8 mouse cellular contexts compared by ENCODE assay signal in genomic region chr1:55192824-55193223, GRCm38 (mm10). TPM values are rescaled to one million over a fixed set of nuclear protein-coding genes. Genes with fewer than 3 reads are reported as not detected.
DNase-seq lines count a peak whose midpoint lies in the region; ATAC-seq lines count a peak whose summit lies in the region.

No protein-coding gene starts in this region.

- H3K4me3 ChIP-seq in heart, embryonic 15.5 days = no peak overlapping the region
- no peak overlapping the region for H3K4me3 ChIP-seq in lung, embryonic 16.5 days (ENCODE audit: low read length)

- no peak for ATAC-seq in heart, embryonic 15.5 days (replicated peaks; ENCODE audit: insufficient number of reproducible peaks, insufficient read depth, low FRiP score, low read depth)
- ATAC-seq in lung, embryonic 16.5 days (ENCODE audit: low read depth) = no peak; the same call in 1 of the 2 replicates

- H3K27ac ChIP-seq in heart, embryonic 15.5 days = peak overlapping the region; percentile 71
- H3K27ac ChIP-seq in lung, embryonic 16.5 days (ENCODE audit: low read length) = peak overlapping the region; percentile 90

- 42% methylated on average over 3 of the region's 3 CpGs for WGBS in heart, embryonic 15.5 days
- WGBS in lung, embryonic 16.5 days = 42% methylated on average over 3 of the region's 3 CpGs

- H3K27me3 ChIP-seq in heart, embryonic 15.5 days = no peaks in the 10 kb centered on the region
- no peaks in the 10 kb centered on the region for H3K27me3 ChIP-seq in lung, embryonic 16.5 days (ENCODE audit: control insufficient read depth, insufficient read depth, low read depth, low read length)

- H3K9ac ChIP-seq in heart, embryonic 15.5 days = no peak overlapping the region
- H3K9ac ChIP-seq in lung, embryonic 16.5 days (ENCODE audit: low read length) = peak overlapping the region; percentile 44

- peak; percentile 79 for DNase-seq in heart, adult 11 months
- no peak for DNase-seq in heart, adult 8-10 months (ENCODE audit: low spot score)
- DNase-seq in 416B (ENCODE audit: low read depth) (peak; percentile 57), ZHBTc4 (ENCODE audit: low read depth, low spot score) (peak; percentile 79)
- no peak for DNase-seq in cerebellum, adult 18-20 months
- DNase-seq in gastrocnemius, adult 8-10 months (ENCODE audit: low spot score in 2 of 2) = no peak

- H3K4me2 ChIP-seq in heart, embryonic 15.5 days = no peak overlapping the region
- no peak overlapping the region for H3K4me2 ChIP-seq in lung, embryonic 16.5 days (ENCODE audit: low read depth, low read length)

- H3K9me3 ChIP-seq in heart, embryonic 15.5 days (replicated peaks) = no peaks in the 10 kb centered on the region
- no peaks in the 10 kb centered on the region for H3K9me3 ChIP-seq in lung, embryonic 16.5 days (ENCODE audit: control insufficient read depth, low read length)

- peaks cover 19% of the 10 kb centered on the region for H3K4me1 ChIP-seq in heart, embryonic 15.5 days (replicated peaks)
- peaks cover 20% of the 10 kb centered on the region for H3K4me1 ChIP-seq in lung, embryonic 16.5 days (replicated peaks; ENCODE audit: control insufficient read depth, insufficient read depth, low read length)

- no peaks in the 10 kb centered on the region for H3K36me3 ChIP-seq in heart, embryonic 15.5 days
- no peaks in the 10 kb centered on the region; the same call in 1 of the 2 replicates for H3K36me3 ChIP-seq in lung, embryonic 16.5 days (ENCODE audit: control insufficient read depth, insufficient read depth, low read length)

RNA-seq across cellular contexts. Expression of gene Rftn2, which starts 33.8 kb away (rescaled TPM):
- 10 to 100 TPM in 3 of 4 experiments, 1 to 10 TPM in 1; 9.1 to 13.3 (median 11.2) TPM for total RNA-seq in heart, adult 8-10 months (2022)
- polyA plus RNA-seq in heart, embryonic 15.5 days (2015; fragmentation: Nextera tagmentation; extraction: Ambion mirVana) = 9.4 and 10.3 TPM in 2 replicates
- polyA plus RNA-seq in lung, embryonic 16.5 days (2015; fragmentation: Nextera tagmentation; extraction: Ambion mirVana) = 14.1 and 14.6 TPM in 2 replicates
- 1 to 10 TPM; 2.2 to 4.0 (median 3.5) TPM for total RNA-seq in gastrocnemius, adult 8-10 months (2022)

RNA-seq across cellular contexts. Expression of gene Mars2, which starts 44.2 kb away (rescaled TPM):
- 1 to 10 TPM; 4.5 to 5.3 (median 4.7) TPM for total RNA-seq in heart, adult 8-10 months (2022)
- 3.3 and 3.5 TPM in 2 replicates for polyA plus RNA-seq in heart, embryonic 15.5 days (2015; fragmentation: Nextera tagmentation; extraction: Ambion mirVana)
- polyA plus RNA-seq in lung, embryonic 16.5 days (2015; fragmentation: Nextera tagmentation; extraction: Ambion mirVana) = 2.4 TPM in 2 replicates
- total RNA-seq in gastrocnemius, adult 8-10 months (2022) = 1 to 10 TPM; 2.4 to 2.8 (median 2.8) TPM

Comparison
In these comparisons a context has a peak if more than half of its experiments do, and no peak if none do; other contexts are left out.
1. DNase-seq: peak in heart, adult 11 months (single experiment), 416B (single experiment) and ZHBTc4 (single experiment); none in heart, adult 8-10 months (single experiment), cerebellum, adult 18-20 months (0 of 2) and gastrocnemius, adult 8-10 months (0 of 2).